Mouse (Mus musculus) liver, adult 2 months (tissue): ENCODE measurements around the gene Mypop.

Source experiments
- CTCF ChIP-seq: fragments of 200-500 bp; IDR thresholded peaks from 2 replicates; pipeline ENCODE4 v1.5.1; 2011; ENCODE audit warnings: low read depth, low read length, control low read depth
- POLR2A ChIP-seq: fragments of 200-500 bp; IDR thresholded peaks from 2 replicates; pipeline ENCODE4 v1.6.1; 2011; ENCODE audit warnings: low read length, control low read depth; ENCODE audit not compliant: insufficient read depth; ENCODE audit errors: extremely low read depth

- TF ChIP-seq CTCF (no peak), POLR2A (no peak)
Observed at GRCm38 (mm10) chr7:19049252-19049651, 58.2 kb downstream of the Mypop start.
